Mouse (Mus musculus) thymus, adult 2 months (tissue): ENCODE measurements around the gene Plppr4.

Source experiments
- CTCF ChIP-seq: fragments of 200-500 bp; IDR thresholded peaks from 2 replicates; pipeline ENCODE4 v1.5.1; 2012; ENCODE audit warnings: mild to moderate bottlenecking, control low read depth, low read length, moderate library complexity, borderline replicate concordance; ENCODE audit not compliant: control insufficient read depth, poor library complexity, insufficient read depth; ENCODE audit errors: extremely low read depth
- POLR2A ChIP-seq: fragments of 200-500 bp; IDR thresholded peaks from 2 replicates; pipeline ENCODE4 v1.6.1; 2012; ENCODE audit warnings: mild to moderate bottlenecking, low read length, control low read depth, moderate library complexity; ENCODE audit not compliant: control insufficient read depth, poor library complexity, insufficient read depth; ENCODE audit errors: extremely low read depth

- TF ChIP-seq POLR2A (no peak), CTCF (no peak)
Observed at GRCm38 (mm10) chr3:117294308-117294925, 66.3 kb downstream of the Plppr4 start.
